Mouse (Mus musculus) intestine, postnatal 0 days (tissue): ENCODE results near the gene Mylpf. TPM values are rescaled to one million over a fixed set of nuclear protein-coding genes. Genes with fewer than 3 reads are reported as not detected.

ENCODE experiments used
- ATAC-seq: fragments of 200-750 bp; cut with Nextera tagmentation; 2 replicates; pipeline ENCODE4 v1.8.0; 2017; ENCODE audit warnings: mild to moderate bottlenecking, moderate TSS enrichment, moderate library complexity
- H3K27ac ChIP-seq: fragments of 300-500 bp; sonication (generic); 2 replicates; pipeline ENCODE4 v1.5.1; 2014; ENCODE audit warnings: mild to moderate bottlenecking, low read depth, low read length, moderate library complexity
- H3K27me3 ChIP-seq: fragments of 300-500 bp; sonication (generic); replicated peaks from 2 replicates; pipeline ENCODE4 v1.6.1; 2014; ENCODE audit warnings: low read length, mixed read lengths; ENCODE audit not compliant: control insufficient read depth, insufficient read depth
- H3K36me3 ChIP-seq: fragments of 300-500 bp; sonication (generic); 2 replicates; pipeline ENCODE4 v1.6.1; 2014; ENCODE audit warnings: mild to moderate bottlenecking, moderate library complexity; ENCODE audit not compliant: control insufficient read depth, insufficient read depth
- H3K4me1 ChIP-seq: fragments of 300-500 bp; sonication (generic); replicated peaks from 2 replicates; pipeline ENCODE4 v1.6.1; 2014; ENCODE audit warnings: antibody characterized with exemption, low read length, mixed read lengths; ENCODE audit not compliant: control insufficient read depth, insufficient read depth
- H3K4me2 ChIP-seq: fragments of 300-500 bp; sonication (generic); replicated peaks from 2 replicates; pipeline ENCODE4 v1.6.1; 2014; ENCODE audit warnings: low read depth, mild to moderate bottlenecking, moderate library complexity
- H3K4me3 ChIP-seq: fragments of 300-500 bp; sonication (generic); 2 replicates; pipeline ENCODE4 v1.5.1; 2014; ENCODE audit warnings: low read depth, low read length
- H3K9ac ChIP-seq: fragments of 300-500 bp; sonication (generic); 2 replicates; pipeline ENCODE4 v1.6.1; 2014; ENCODE audit warnings: mild to moderate bottlenecking, low read depth, low read length
- H3K9me3 ChIP-seq: fragments of 300-500 bp; sonication (generic); 2 replicates; pipeline ENCODE4 v1.6.1; 2016; ENCODE audit warnings: mixed run types; ENCODE audit not compliant: control insufficient read depth
- CTCF ChIP-seq: sonication (generic); IDR thresholded peaks from 2 replicates; pipeline ENCODE4 v1.5.1; 2016; ENCODE audit warnings: low read depth, mild to moderate bottlenecking, control low read depth, antibody characterized with exemption, moderate library complexity
- WGBS: fragments of 180-500 bp; shearing (Covaris S2); extraction: QIAGEN DNeasy Blood & Tissue Kit; methylation state at CpG from one replicate; pipeline ENCODE4 v1.1.7; 2014; 5-methylcytosine and 5-hydroxymethylcytosine counted together
- polyA plus RNA-seq: library from polyadenylated mRNA; unstranded; fragments of >200 nt; fragmentation: Nextera tagmentation; extraction: Ambion mirVana; gene quantifications from 2 replicates; pipeline ENCODE4 v1.2.1, GENCODE M21; 2015

Gene Mylpf
- 10.7 and 12.3 TPM in 2 replicates for polyA plus RNA-seq

- peak within 1 kb of the TSS; percentile 93 for H3K4me2 ChIP-seq
- H3K27ac ChIP-seq, result peak within 1 kb of the TSS; percentile 79
- no peaks in the 10 kb centered on the region for H3K4me1 ChIP-seq
- H3K27me3 ChIP-seq, result no peaks in the 10 kb centered on the region
- peak within 1 kb of the TSS; percentile 76 for H3K9ac ChIP-seq
- H3K36me3 ChIP-seq, result 0 out of 2 replicates have a peak, but pooled peaks cover under 1% of the 10 kb centered on the region
- TF ChIP-seq CTCF, result peak; percentile 87
- peak; percentile 96 for ATAC-seq
- H3K4me3 ChIP-seq, result peak within 1 kb of the TSS; percentile 77
- H3K9me3 ChIP-seq, result no peaks in the 10 kb centered on the region
- WGBS, result under 1% methylated on average over 43 of the region's 44 CpGs
These were observed at the start of gene Mylpf for GRCm38 (mm10) chr7:127208553-127209438. TSS of gene Mylpf (plus strand) at chr7:127208890.

DNA sequence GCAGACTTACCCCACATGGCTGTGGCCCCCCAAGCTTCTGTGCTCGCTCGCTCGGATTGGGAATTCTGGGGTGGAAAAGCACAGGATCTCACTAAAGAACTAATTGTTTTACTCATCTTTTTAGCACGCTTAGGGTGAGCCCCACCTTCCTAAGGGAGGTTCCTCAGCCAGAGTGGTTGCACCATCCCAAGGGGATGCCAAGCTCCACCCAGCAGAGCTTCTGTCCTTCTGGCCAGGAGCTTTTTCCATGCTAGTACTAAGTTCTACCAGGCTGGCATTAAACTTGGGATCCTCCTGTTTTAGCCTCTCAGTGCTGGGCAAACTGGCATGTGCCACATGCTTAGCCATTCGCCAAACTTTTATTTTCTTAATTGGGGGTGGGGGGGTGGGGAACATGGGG, 46.1 kb upstream of the Mylpf start:
- no peak overlapping the region for H3K4me3 ChIP-seq
- ATAC-seq, result no peak
- 83% methylated on average over 5 of the region's 5 CpGs for WGBS

GRCm38 (mm10) chr7:127164002-127164401, 44.7 kb upstream of the Mylpf start:
- TF ChIP-seq CTCF, result no peak
- 83% methylated on average over 4 of the region's 4 CpGs for WGBS
- H3K27me3 ChIP-seq, result no peaks in the 10 kb centered on the region
- no peaks in the 10 kb centered on the region for H3K9me3 ChIP-seq
- H3K9ac ChIP-seq, result no peak overlapping the region
- H3K4me2 ChIP-seq, result no peak overlapping the region
- ATAC-seq, result no peak
- no peak overlapping the region for H3K4me3 ChIP-seq
- no peak overlapping the region for H3K27ac ChIP-seq
- no peaks in the 10 kb centered on the region for H3K36me3 ChIP-seq
- no peaks in the 10 kb centered on the region for H3K4me1 ChIP-seq

More for the DNA sequence above, 46.1 kb upstream of the Mylpf start:
- no peaks in the 10 kb centered on the region for H3K4me1 ChIP-seq
- no peak overlapping the region for H3K9ac ChIP-seq
- H3K9me3 ChIP-seq, result no peaks in the 10 kb centered on the region
- no peak overlapping the region for H3K27ac ChIP-seq
- no peaks in the 10 kb centered on the region for H3K27me3 ChIP-seq
- H3K4me2 ChIP-seq, result no peak overlapping the region
- no peak for TF ChIP-seq CTCF
- no peaks in the 10 kb centered on the region for H3K36me3 ChIP-seq

DNA sequence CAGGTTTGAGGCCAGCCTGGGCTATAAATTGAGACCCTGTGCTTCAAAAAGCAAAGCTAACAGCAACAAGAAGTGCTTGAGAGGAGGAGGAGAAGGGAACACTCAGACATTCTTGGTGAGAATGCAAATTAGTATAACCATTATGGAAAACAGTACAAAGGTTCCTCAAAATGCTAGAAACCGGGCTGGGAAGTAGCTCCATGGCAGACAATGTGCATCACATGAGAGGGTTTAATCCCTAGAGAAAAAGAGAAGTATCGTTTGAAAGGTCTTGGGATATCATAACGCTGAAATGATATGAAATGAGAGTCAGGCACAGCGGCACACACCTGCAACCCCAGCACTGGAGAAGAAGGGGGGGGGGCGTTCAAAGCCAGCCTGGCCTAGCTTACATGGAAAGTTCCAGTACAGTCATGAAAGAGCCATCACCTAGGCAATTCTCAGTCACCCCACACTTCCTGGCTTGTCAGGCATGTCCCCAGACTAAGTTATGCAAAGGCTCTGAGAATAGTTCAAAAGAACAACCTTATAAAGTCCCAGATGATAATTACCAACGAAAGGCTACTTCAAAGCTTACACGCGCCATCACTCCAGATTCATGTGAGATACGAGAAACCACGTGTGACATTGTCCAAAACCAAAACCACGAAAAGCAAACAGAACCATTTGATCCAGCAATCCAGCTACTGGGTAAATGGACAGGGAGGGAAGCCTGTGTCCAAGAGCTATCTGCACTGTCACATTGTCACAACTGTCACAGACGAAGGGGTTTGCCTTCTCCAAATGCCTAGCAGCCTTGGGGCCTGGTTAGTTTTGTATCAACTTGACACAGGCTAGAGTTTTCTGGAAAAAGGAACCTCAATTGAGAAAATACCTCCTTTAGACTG, 42.8 kb upstream of the Mylpf start:
- no peak for ATAC-seq
- Histone ChIP-seq H3K9me3 (no peaks in the 10 kb centered on the region), H3K4me1 (no peaks in the 10 kb centered on the region), H3K36me3 (no peaks in the 10 kb centered on the region), H3K27me3 (no peaks in the 10 kb centered on the region), H3K27ac (no peak overlapping the region), H3K4me2 (no peak overlapping the region), H3K4me3 (no peak overlapping the region), H3K9ac (no peak overlapping the region)
- WGBS, result 83% methylated on average over 12 of the region's 12 CpGs
- no peak for TF ChIP-seq CTCF

DNA sequence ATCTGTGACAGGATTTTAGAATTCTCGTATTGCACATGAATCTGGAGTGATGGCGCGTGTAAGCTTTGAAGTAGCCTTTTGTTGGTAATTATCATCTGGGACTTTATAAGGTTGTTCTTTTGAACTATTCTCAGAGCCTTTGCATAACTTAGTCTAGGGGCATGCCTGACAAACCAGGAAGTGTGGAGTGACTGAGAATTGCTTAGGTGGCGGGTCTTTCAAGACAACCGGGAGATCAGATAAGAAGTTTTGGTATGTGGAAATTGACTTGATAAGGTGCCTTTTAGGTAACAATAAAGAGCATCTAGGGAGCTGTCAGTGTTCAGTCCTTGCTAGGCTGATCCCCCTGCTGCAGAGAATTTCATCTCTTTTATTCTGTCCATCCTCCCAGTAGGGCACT, 42.2 kb upstream of the Mylpf start:
- Histone ChIP-seq H3K4me2 (no peak overlapping the region), H3K27me3 (no peaks in the 10 kb centered on the region), H3K36me3 (no peaks in the 10 kb centered on the region), H3K9ac (no peak overlapping the region), H3K9me3 (no peaks in the 10 kb centered on the region), H3K27ac (no peak overlapping the region), H3K4me3 (no peak overlapping the region), H3K4me1 (no peaks in the 10 kb centered on the region)
- WGBS, result 75% methylated on average over 5 of the region's 5 CpGs
- ATAC-seq, result no peak
- no peak for TF ChIP-seq CTCF

GRCm38 (mm10) chr7:127176937-127177336, 31.8 kb upstream of the Mylpf start:
- H3K9ac ChIP-seq, result no peak overlapping the region
- ATAC-seq, result no peak
- no peak overlapping the region for H3K4me2 ChIP-seq
- H3K27ac ChIP-seq, result no peak overlapping the region
- no peak for TF ChIP-seq CTCF
- whole genome bisulfite sequencing, result 74% methylated on average over 4 of the region's 4 CpGs
- no peaks in the 10 kb centered on the region for H3K27me3 ChIP-seq
- no peaks in the 10 kb centered on the region for H3K9me3 ChIP-seq
- no peaks in the 10 kb centered on the region for H3K36me3 ChIP-seq
- H3K4me3 ChIP-seq, result no peak overlapping the region
- no peaks in the 10 kb centered on the region for H3K4me1 ChIP-seq
